Mouse (Mus musculus): Measurements from ENCODE around the gene Lrrc4.

DNA sequence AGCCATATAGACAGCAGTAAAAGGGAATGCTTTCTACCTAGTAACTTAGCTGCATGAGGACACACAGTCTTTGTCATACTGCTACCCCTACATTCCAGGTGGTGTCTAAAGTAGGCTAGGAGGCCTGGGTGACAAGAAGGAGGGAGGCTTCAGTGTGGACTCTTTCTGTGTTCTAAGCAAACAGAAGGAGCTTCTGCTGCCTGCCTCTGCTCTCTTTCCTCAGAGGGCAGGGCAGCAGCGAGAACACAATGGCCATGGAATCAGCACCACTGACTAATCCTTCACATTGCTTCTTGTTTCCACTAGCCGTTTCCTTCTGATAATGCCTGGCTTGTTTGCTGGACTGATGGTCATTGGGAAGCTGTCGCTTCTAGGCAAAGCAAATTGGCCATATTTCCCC lies 40.4 kb downstream of the Lrrc4 start:
- TF ChIP-seq GATA1 (IDR thresholded peaks at IDR 0.05; ENCODE audit: borderline replicate concordance, low read length) (no peak), FLI1 (IDR thresholded peaks at IDR 0.05; ENCODE audit: low read length) (no peak)
